Mouse (Mus musculus): ENCODE results near the gene Vmn1r25.
"Not testable (repeated sequence)": the region's sequence is repeated elsewhere in the genome, so short reads cannot be mapped to it uniquely, and the experiment has no call there.

Vmn1r25 gene

GRCm38 (mm10) chr6:57980710-57981109 is at the start of gene Vmn1r25:
Gene Vmn1r25 (minus strand): TSS chr6:57980810.
- DNase-seq (ENCODE audit: low spot score in 2 of 2), result no peak

DNA sequence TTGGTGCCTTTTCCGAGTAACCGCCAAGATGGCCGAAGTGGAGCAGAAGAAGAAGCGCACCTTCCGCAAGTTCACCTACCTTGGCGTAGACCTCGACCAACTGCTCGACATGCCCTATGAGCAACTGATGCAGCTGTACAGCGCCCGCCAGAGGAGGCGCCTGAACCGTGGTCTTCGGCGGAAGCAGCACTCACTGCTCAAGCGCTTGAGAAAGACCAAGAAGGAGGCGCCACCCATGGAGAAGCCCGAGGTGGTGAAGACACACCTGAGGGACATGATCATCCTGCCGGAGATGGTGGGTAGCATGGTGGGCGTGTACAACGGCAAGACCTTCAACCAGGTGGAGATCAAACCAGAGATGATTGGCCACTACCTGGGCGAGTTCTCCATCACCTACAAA is 36.9 kb upstream of the Vmn1r25 start:
- DNase-seq (ENCODE audit: low spot score in 2 of 2), result not testable (repeated sequence)

- no peak for DNase-seq (ENCODE audit: low spot score in 2 of 2)
These were observed 34.4 kb upstream of the Vmn1r25 start, which contains the start of gene Vmn1r26 for GRCm38 (mm10) chr6:58015059-58015458. Gene Vmn1r26 (minus strand): TSS chr6:58015159.

- DNase-seq (ENCODE audit: low spot score in 2 of 2), result not testable (repeated sequence)
These were observed 19.2 kb downstream of the Vmn1r25 start, which contains the start of gene Vmn1r24 for GRCm38 (mm10) chr6:57961403-57961802. Gene Vmn1r24 (minus strand): TSS chr6:57961503.

All from right cerebral cortex, adult 2 months (tissue).